Mouse (Mus musculus) myocyte (in vitro differentiated cells): ENCODE data around the gene Nodal.

Experiments
- CEBPB ChIP-seq: IDR thresholded peaks from 2 replicates; pipeline ENCODE4 v1.6.1; 2011; ENCODE audit warnings: mild to moderate bottlenecking, moderate library complexity; ENCODE audit not compliant: poor library complexity, insufficient read depth, severe bottlenecking
- POLR2A ChIP-seq: IDR thresholded peaks from one replicate; pipeline ENCODE4 v1.6.1; 2011; ENCODE audit warnings: low read depth, mild to moderate bottlenecking, control low read depth, moderate library complexity; ENCODE audit not compliant: insufficient read length
- POLR2AphosphoS2 ChIP-seq: IDR thresholded peaks from one replicate; pipeline ENCODE4 v1.6.1; 2011; ENCODE audit warnings: low read depth, control low read depth; ENCODE audit not compliant: insufficient read length

DNA sequence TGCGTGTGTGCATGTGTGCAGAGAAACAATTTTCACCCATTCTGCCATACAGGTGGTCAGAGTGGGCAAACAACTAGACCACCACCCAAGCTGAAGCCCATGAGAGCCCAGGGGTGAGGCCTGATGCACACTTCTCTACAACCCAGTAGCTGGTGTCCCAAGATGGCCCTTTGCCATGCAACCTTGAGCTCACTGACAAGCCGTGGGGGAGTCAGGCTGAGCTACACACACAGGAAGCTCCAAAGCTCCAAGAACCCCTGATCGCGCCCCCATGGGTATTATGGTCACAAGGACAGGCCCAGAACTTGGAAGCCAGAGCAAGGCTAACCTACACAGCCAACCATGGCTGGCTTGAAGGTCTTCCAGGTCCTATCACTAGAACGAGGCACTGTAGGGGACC lies 39.7 kb upstream of the Nodal start:
- TF ChIP-seq POLR2AphosphoS2 (no peak), POLR2A (no peak), CEBPB (no peak)
